14 mouse cellular contexts compared by ENCODE assay signal in genomic region chr2:158059666-158060105, GRCm38 (mm10). TPM values are rescaled to one million over a fixed set of nuclear protein-coding genes. Genes with fewer than 3 reads are reported as not detected.
DNase-seq lines count a peak whose midpoint lies in the region; ATAC-seq and TF ChIP-seq lines count a peak whose summit lies in the region.
"Had no signal": no experiment of that assay in that cellular context is flagged by ENCODE, and none has a peak within 500 bp of the region (broad histone marks: within the 10 kb centered on the region; RNA-seq: fewer than 3 reads in every experiment).

No protein-coding gene starts in this region.

- peak; percentile 5 for DNase-seq in embryo, embryonic 10.5 days (ENCODE audit: low spot score)
- no peak for DNase-seq in embryo, embryonic 9.5 days (ENCODE audit: extremely low spot score)
- DNase-seq in lung, postnatal 25 days (ENCODE audit: low spot score): no peak
- peak; percentile 37 for DNase-seq in mesoderm, embryonic 11.5 days (ENCODE audit: low read depth, low spot score)
- DNase-seq in gastrocnemius, postnatal 36 days: no peak
- DNase-seq in liver, postnatal 0 days: no peak
- DNase-seq: adrenal gland, adult 2 months; embryo, embryonic 11 days; heart, postnatal 36 days; kidney, adult 8-10 months; thymus, adult 2 months had no signal

- peaks cover 57% of the 10 kb centered on the region for H3K36me3 ChIP-seq in lung, embryonic 15.5 days
- H3K36me3 ChIP-seq in forebrain, embryonic 15.5 days: peaks cover 21% of the 10 kb centered on the region; the same call in 1 of the 2 replicates
- peaks cover 57% of the 10 kb centered on the region for H3K36me3 ChIP-seq in liver, postnatal 0 days (replicated peaks; ENCODE audit: insufficient read depth, low read length)

- 0 out of 2 replicates have a peak, but pooled peaks cover 4% of the 10 kb centered on the region for H3K4me1 ChIP-seq in lung, embryonic 15.5 days
- peaks cover 30% of the 10 kb centered on the region for H3K4me1 ChIP-seq in forebrain, embryonic 15.5 days
- peaks cover 3% of the 10 kb centered on the region; the same call in 1 of the 2 replicates for H3K4me1 ChIP-seq in liver, postnatal 0 days (ENCODE audit: insufficient read depth)

- ATAC-seq in lung, embryonic 15.5 days (ENCODE audit: borderline replicate concordance, extremely low read depth, low FRiP score, low TSS enrichment): peak; percentile 31; the same call in 1 of the 2 replicates
- no peak for ATAC-seq in forebrain, embryonic 15.5 days (replicated peaks)
- no peak for ATAC-seq in liver, postnatal 0 days
- ATAC-seq: Patski had no signal

- TF ChIP-seq CTCF in liver, postnatal 0 days (IDR thresholded peaks at IDR 0.05; ENCODE audit: low read depth): no peak

- intact Hi-C loops in gastrocnemius, postnatal 36 days (cut with DNase I): no loop called here

- 62% methylated on average over 8 of the region's 8 CpGs for WGBS in lung, embryonic 15.5 days
- WGBS in forebrain, embryonic 15.5 days: 64% methylated on average over 8 of the region's 8 CpGs
- WGBS in liver, postnatal 0 days (ENCODE audit: insufficient replicate concordance): 56% methylated on average over 8 of the region's 8 CpGs

- no peaks in the 10 kb centered on the region for H3K9me3 ChIP-seq in lung, embryonic 15.5 days
- H3K9me3 ChIP-seq in forebrain, embryonic 15.5 days: no peaks in the 10 kb centered on the region
- H3K9me3 ChIP-seq in liver, postnatal 0 days (ENCODE audit: low read length): no peaks in the 10 kb centered on the region

- TF ChIP-seq EP300 in liver, postnatal 0 days (IDR thresholded peaks at IDR 0.05; ENCODE audit: low read depth): no peak

- H3K27me3 ChIP-seq in lung, embryonic 15.5 days: no peaks in the 10 kb centered on the region
- H3K27me3 ChIP-seq in forebrain, embryonic 15.5 days: no peaks in the 10 kb centered on the region
- H3K27me3 ChIP-seq in liver, postnatal 0 days (ENCODE audit: insufficient read depth, low read length): no peaks in the 10 kb centered on the region
- H3K27me3 ChIP-seq: Patski had no signal

- H3K27ac ChIP-seq in lung, embryonic 15.5 days: no peak overlapping the region
- peak overlapping the region; percentile 32 for H3K27ac ChIP-seq in forebrain, embryonic 15.5 days (replicated peaks)
- no peak overlapping the region for H3K27ac ChIP-seq in liver, postnatal 0 days (ENCODE audit: low read depth)

- H3K9ac ChIP-seq in lung, embryonic 15.5 days: no peak overlapping the region
- H3K9ac ChIP-seq in forebrain, embryonic 15.5 days (replicated peaks): no peak overlapping the region
- no peak overlapping the region for H3K9ac ChIP-seq in liver, postnatal 0 days (replicated peaks)

- H3K4me3 ChIP-seq in lung, embryonic 15.5 days: no peak overlapping the region
- no peak overlapping the region for H3K4me3 ChIP-seq in forebrain, embryonic 15.5 days
- H3K4me3 ChIP-seq in liver, postnatal 0 days (ENCODE audit: low read depth, low read length): no peak overlapping the region

- H3K4me2 ChIP-seq in lung, embryonic 15.5 days: no peak overlapping the region
- H3K4me2 ChIP-seq in forebrain, embryonic 15.5 days (replicated peaks): no peak overlapping the region
- H3K4me2 ChIP-seq in liver, postnatal 0 days (ENCODE audit: low read depth, low read length): no peak overlapping the region

RNA-seq across cellular contexts. Expression of gene Rprd1b, which starts 31.4 kb away (rescaled TPM):
- 43.8 and 45.6 TPM in 2 replicates for polyA plus RNA-seq in lung, embryonic 15.5 days (2015; fragmentation: Nextera tagmentation; extraction: Ambion mirVana)
- polyA plus RNA-seq in forebrain, embryonic 15.5 days (2015; fragmentation: Nextera tagmentation; extraction: Ambion mirVana): 38.9 and 44.1 TPM in 2 replicates
- total RNA-seq in gastrocnemius, postnatal 36 days (2021): 10 to 100 TPM; 20.8 to 23.9 TPM
- polyA plus RNA-seq in liver, postnatal 0 days (2015; fragmentation: Nextera tagmentation; extraction: Ambion mirVana): 15.6 and 17.4 TPM in 2 replicates

RNA-seq across cellular contexts. Expression of gene Tti1, which starts 31.5 kb away (rescaled TPM):
- 25.5 and 25.9 TPM in 2 replicates for polyA plus RNA-seq in lung, embryonic 15.5 days (2015; fragmentation: Nextera tagmentation; extraction: Ambion mirVana)
- polyA plus RNA-seq in forebrain, embryonic 15.5 days (2015; fragmentation: Nextera tagmentation; extraction: Ambion mirVana): 21.3 and 22.2 TPM in 2 replicates
- 10 to 100 TPM; 14.5 to 18.3 TPM for total RNA-seq in gastrocnemius, postnatal 36 days (2021)
- 4.7 and 5.4 TPM in 2 replicates for polyA plus RNA-seq in liver, postnatal 0 days (2015; fragmentation: Nextera tagmentation; extraction: Ambion mirVana)

Comparison
In these comparisons a context has a peak if more than half of its experiments do, and no peak if none do; other contexts are left out.
1. DNase-seq: peak in embryo, embryonic 10.5 days (single experiment) and mesoderm, embryonic 11.5 days (single experiment); none in embryo, embryonic 9.5 days (single experiment), lung, postnatal 25 days (single experiment), gastrocnemius, postnatal 36 days (0 of 2) and liver, postnatal 0 days (single experiment).